Mouse (Mus musculus) pancreas, adult 10 weeks (tissue): ENCODE measurements around the gene Ptpn22. TPM values are rescaled to one million over a fixed set of nuclear protein-coding genes. Genes with fewer than 3 reads are reported as not detected.

ENCODE experiments used
- polyA plus RNA-seq: library from polyadenylated mRNA; stranded (reverse); fragments of 350-450 nt; fragmentation: Illumina TruSeq; extraction: RNeasy Lipid Tissue Mini Kit (QIAGEN cat#74804); gene quantifications from one replicate; pipeline ENCODE4 v1.2.3, GENCODE M21; 2015; ENCODE audit warnings: low read depth, low replicate concordance; ENCODE audit not compliant: insufficient read depth

Ptpn22 gene
- polyA plus RNA-seq = not detected

DNA sequence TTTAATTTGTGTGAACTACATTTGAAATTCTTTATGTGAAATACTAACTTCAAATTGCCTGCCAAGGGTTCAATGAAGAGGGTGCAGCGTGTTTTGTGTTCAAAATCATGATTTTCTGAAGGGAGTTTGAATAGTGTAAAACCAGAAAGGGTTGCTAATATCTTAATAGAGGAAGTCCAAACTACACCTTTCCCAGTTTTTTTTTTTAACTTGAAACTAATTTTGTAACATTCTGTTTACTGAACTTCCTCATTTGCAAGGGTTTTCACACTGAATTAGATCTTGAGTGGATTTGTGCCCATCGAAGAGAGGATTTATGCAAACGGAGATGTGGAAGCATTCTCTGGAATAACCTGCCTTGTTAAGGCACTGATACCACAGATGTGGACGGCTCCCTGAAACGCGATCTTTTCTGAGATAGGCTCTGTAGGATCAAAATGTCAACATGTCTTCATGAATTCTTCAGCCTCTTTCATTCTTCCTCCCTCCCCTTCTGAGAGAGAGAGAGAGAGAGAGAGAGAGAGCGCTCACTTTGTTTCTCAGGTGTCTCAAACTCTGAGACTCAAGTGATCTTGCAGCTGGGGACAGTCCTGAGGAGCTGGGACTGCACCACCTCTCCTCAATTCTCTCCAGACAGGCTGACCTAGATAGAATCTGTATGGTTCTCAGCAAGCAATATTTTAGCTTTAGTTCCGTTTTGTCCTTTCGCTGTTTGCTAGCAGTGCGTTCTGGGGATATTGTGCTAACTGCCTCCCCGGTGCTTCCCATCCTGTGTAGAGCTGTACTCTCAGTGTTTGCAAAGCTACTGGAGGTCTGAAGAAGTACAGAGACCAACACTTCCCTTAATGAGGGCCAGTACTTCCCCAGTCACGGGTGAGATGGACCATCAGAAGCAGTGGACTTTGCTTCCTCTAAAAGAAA, at the start of gene Ptpn22:
Ptpn22 (plus strand) TSS at position 915 of the 921 bp plus-strand sequence.

DNA sequence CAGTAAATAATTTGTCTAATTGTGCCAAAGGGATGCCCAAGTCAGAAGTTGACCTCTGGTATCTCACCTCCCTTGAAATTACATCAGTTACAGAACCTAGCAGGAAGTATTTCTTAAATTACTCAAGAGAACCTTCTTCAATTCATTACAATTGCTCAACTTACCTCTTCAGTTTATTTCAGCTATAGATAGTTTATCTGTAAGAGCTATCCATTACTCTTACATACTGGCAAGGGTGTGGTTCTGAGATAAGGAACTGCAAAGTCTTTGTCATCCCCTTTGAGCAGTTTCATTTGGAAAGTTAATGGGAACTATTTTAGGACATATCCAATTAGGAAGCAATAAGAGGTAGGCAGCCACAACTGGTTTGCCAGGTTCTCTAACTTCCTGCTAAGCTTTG, 27.2 kb upstream of the Ptpn22 start, which contains the start of gene Bcl2l15:
Bcl2l15 (plus strand) TSS at position 176 of the 400 bp plus-strand sequence.

DNA sequence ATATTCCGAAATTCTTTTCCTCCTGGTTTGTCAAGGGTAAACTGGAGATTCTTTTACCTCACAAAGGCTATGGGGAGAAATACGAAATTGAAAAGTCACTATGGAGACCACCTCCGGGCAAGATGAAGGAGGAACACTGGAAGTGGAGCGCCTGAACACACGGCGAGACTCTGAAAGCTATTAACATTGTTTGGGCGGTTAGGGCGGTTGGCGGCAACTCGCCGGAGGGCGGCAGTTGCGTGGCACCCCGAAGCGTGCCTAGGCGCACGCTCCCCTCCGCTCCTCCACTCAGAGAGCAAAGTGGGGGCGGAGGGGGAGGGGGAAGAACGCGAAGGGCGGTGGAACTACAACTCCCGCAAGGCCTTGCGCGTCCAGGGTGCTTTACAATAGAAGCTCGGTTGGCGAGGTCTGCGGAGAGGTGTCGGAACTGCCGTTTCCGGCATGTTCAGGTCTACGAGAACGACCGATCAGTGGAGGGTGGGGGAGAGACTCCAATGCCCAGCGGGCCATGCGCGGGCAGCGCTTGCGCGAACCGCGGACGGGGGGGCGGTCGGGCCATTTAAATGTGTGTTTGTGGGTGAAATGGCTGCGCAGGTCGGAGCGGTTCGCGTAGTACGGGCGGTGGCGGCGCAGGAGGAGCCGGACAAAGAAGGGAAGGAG, 54.5 kb downstream of the Ptpn22 start, which contains the start of gene Rsbn1:
Rsbn1 (plus strand) TSS at position 111 of the 660 bp plus-strand sequence.

Other genes with a start within 250 kb of the Ptpn22 start
- not detected for gene Atg4a-ps, start 213.7 kb upstream of the Ptpn22 start, polyA plus RNA-seq
- 3.4 TPM for gene Olfml3, start 121.8 kb upstream of the Ptpn22 start, polyA plus RNA-seq
- not detected for gene Gm10964, start 120.4 kb upstream of the Ptpn22 start, polyA plus RNA-seq
- 9.3 TPM for gene Hipk1, start 68.2 kb upstream of the Ptpn22 start, polyA plus RNA-seq
- gene Dclre1b, start 50.4 kb upstream of the Ptpn22 start, polyA plus RNA-seq = 1.1 TPM
- gene Ap4b1, start 50.3 kb upstream of the Ptpn22 start, polyA plus RNA-seq = 5.3 TPM
- not detected for gene Gm43064, start 50.2 kb upstream of the Ptpn22 start, polyA plus RNA-seq
- not detected for gene Bcl2l15, start 27.2 kb upstream of the Ptpn22 start, polyA plus RNA-seq
- gene Rsbn1, start 54.3 kb downstream of the Ptpn22 start, polyA plus RNA-seq = 2.3 TPM
- gene Phtf1, start 108.3 kb downstream of the Ptpn22 start, polyA plus RNA-seq = 6.7 TPM